Mouse (Mus musculus) spleen, adult 18-20 months (tissue): ENCODE data around the gene Lrrc55.
"Not testable (repeated sequence)": the region's sequence is repeated elsewhere in the genome, so short reads cannot be mapped to it uniquely, and the experiment has no call there.

ENCODE experiments used
- DNase-seq, 2 experiments: peaks; one replicate each; pipeline ENCODE4 v3.0.0; 2022; ENCODE audit warnings: mixed read lengths in 2 of 2

The Lrrc55 gene

GRCm38 (mm10) chr2:85196901-85197300, at the start of gene Lrrc55:
Gene Lrrc55, minus strand, starts transcription at chr2:85197197.
- no peak for DNase-seq

- peak; percentile 15 to 62 for DNase-seq
These were observed 49.6 kb upstream of the Lrrc55 start for GRCm38 (mm10) chr2:85246506-85247082.

GRCm38 (mm10) chr2:85245737-85246136, 48.7 kb upstream of the Lrrc55 start:
- DNase-seq: no peak

- no peak for DNase-seq
These were observed 41.2 kb upstream of the Lrrc55 start for GRCm38 (mm10) chr2:85238068-85238667.

- DNase-seq: not testable (repeated sequence)
These were observed 40.2 kb upstream of the Lrrc55 start for GRCm38 (mm10) chr2:85237231-85237630.

GRCm38 (mm10) chr2:85230771-85231511, 33.9 kb upstream of the Lrrc55 start:
- DNase-seq: no peak

GRCm38 (mm10) chr2:85229606-85230005, 32.6 kb upstream of the Lrrc55 start:
- no peak for DNase-seq

- no peak for DNase-seq
These were observed 30.9 kb upstream of the Lrrc55 start for GRCm38 (mm10) chr2:85227816-85228335.

- DNase-seq: no peak
These were observed 27.5 kb upstream of the Lrrc55 start for GRCm38 (mm10) chr2:85224221-85225179.

GRCm38 (mm10) chr2:85216606-85217005, 19.6 kb upstream of the Lrrc55 start:
- no peak for DNase-seq

GRCm38 (mm10) chr2:85213746-85214145, 16.7 kb upstream of the Lrrc55 start:
- DNase-seq: no peak

GRCm38 (mm10) chr2:85209301-85209700, 12.3 kb upstream of the Lrrc55 start:
- DNase-seq: no peak

- DNase-seq: no peak
These were observed 8.2 kb upstream of the Lrrc55 start for GRCm38 (mm10) chr2:85205170-85205569.

GRCm38 (mm10) chr2:85198011-85198965, 1.3 kb upstream of the Lrrc55 start:
- no peak for DNase-seq

- no peak for DNase-seq
These were observed 2.4 kb downstream of the Lrrc55 start for GRCm38 (mm10) chr2:85194566-85194965.

GRCm38 (mm10) chr2:85187582-85188151, 9.3 kb downstream of the Lrrc55 start:
- DNase-seq: no peak

- DNase-seq: no peak
These were observed 18.7 kb downstream of the Lrrc55 start for GRCm38 (mm10) chr2:85178139-85178800.

- DNase-seq: no peak
These were observed 23.5 kb downstream of the Lrrc55 start for GRCm38 (mm10) chr2:85173545-85173944.

GRCm38 (mm10) chr2:85172763-85173103, 24.3 kb downstream of the Lrrc55 start:
- DNase-seq: no peak

GRCm38 (mm10) chr2:85172071-85172762, 24.8 kb downstream of the Lrrc55 start:
- no peak for DNase-seq
